Mouse (Mus musculus): ENCODE results near the gene Fzd7.
"Not testable (repeated sequence)": the region's sequence is repeated elsewhere in the genome, so short reads cannot be mapped to it uniquely, and the experiment has no call there.

Gene Fzd7

DNA sequence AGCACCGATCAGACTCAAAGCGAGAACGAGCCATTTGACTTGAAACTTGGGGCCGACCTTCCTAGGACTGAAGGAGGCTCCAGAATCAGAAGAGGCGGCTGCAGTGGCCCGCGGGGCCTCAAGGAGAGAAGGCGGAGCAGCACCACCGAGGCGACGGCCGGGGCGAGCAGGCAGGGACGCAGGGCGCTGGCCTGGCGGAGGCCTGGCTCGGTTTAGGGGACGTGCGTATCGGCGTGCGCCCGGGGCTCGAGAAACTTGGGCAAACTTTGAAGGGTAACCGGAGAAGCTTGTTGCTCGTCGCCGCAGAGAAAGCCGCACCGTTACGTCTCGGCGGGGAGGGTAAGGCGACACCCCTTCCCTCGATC is at the start of gene Fzd7:
Fzd7 (plus strand) TSS at position 94 of the 365 bp plus-strand sequence.
- DNase-seq: no peak

DNA sequence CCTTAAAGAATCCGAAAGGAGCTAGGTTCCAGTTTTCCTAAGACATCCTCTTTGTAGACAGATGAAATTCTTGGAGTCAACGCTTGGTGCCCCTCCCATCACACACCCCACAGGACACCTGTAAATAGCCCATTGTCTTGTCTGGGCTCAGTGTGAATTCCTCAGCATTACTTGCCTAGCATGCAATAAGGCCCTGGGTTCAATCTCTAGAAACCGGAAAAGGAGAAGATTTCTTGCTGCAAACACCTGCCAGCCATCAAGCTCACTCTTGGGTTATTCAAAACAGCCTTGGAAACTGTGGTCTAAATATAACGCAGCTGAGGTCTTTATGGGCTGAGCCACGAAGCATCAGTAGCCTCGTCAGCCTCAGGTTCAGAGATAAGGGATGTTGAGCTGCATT is 48.9 kb upstream of the Fzd7 start:
- no peak for DNase-seq

GRCm38 (mm10) chr1:59434071-59434470 is 48.2 kb upstream of the Fzd7 start:
- peak; percentile 98 for DNase-seq

DNA sequence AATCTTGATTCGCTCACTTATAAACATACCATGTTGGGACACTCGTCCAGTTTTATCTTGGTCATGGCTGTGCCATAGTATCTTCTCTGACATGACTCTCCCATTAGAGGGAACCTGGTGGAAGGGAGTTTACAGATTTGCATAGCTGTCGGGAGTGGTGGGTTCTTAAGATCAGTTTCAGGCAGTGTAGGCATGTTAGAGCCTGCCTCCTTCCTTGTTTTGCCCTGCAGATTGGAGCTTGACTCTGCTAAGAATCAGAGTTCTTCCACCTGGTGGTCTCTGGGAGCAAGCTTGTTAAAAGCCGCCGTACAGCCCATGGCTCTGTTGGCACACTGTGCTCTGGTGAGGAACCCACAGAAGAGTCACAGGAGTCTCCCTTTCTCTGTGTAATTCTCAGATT is 47.0 kb upstream of the Fzd7 start:
- DNase-seq: no peak

- no peak for DNase-seq
These were observed 45.9 kb upstream of the Fzd7 start for GRCm38 (mm10) chr1:59436321-59436720.

DNA sequence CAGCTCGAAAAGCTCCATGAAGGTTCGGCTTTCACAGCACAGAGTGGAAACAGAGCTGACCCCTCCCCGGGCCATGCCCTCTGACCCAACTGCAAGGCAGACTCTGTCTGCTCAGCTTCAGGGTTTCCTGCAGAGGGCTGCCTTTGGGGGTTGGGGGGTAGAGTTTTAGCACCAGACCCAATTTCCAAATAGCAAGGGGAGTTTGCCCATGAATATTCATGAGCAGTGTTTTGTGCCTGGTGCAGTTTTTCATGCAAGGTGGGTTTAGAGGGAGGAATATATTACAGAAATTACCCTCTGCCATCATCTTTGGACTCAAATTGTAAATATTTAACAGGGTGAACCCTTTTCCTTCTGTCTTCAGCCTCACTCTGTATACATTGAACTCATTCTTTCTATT is 44.3 kb upstream of the Fzd7 start:
- no peak for DNase-seq

DNA sequence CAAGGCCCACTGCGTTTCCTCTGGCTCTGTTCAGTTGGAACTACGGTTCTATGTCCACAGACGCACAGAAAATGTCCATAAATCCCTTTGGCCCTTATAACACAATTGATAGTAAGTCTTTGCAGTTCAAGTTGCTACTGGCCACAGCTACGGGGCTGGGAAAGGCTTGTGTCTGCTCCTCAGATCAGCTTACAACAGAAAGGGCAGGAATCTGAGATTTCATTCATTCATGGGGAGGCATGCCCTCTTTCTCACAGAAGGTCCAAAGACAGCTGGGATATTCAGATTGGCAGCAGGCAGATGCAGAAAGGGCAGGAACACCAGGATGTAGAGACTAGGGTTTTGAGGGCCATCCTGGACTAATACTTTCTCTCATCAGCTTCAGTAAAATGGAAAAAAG is 43.9 kb upstream of the Fzd7 start:
- no peak for DNase-seq

- no peak for DNase-seq
These were observed 43.0 kb upstream of the Fzd7 start for GRCm38 (mm10) chr1:59439252-59439651.

- no peak for DNase-seq
These were observed 42.3 kb upstream of the Fzd7 start for GRCm38 (mm10) chr1:59439941-59440340.

GRCm38 (mm10) chr1:59442721-59443120 is 39.5 kb upstream of the Fzd7 start:
- not testable (repeated sequence) for DNase-seq

DNA sequence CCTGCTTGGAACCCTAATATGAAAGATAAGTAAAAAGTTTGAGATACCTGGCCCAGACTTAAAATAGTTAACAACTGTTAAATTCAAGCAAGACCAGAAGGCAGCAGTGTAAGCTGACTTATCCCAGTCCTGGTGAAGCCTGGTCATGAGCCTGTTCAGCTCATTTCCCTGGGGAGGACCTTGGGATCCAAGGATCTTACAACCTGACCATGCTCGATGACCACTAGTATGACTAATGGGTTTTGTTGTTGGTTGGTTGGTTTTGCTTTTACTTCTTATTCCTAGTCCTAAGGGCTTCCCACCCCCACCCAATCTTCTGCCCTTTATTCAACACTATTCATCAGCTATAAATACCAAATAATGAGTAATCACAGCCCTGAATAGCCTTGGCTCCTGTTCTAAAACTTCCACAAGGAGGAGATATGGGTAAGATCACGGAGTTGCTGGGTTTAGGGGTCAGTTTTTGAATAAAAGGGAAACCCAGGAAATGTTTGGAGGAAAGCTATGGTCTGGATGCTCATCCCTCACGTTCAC is 38.0 kb upstream of the Fzd7 start:
- DNase-seq: no peak

- no peak for DNase-seq
These were observed 37.0 kb upstream of the Fzd7 start for GRCm38 (mm10) chr1:59445242-59445641.

DNA sequence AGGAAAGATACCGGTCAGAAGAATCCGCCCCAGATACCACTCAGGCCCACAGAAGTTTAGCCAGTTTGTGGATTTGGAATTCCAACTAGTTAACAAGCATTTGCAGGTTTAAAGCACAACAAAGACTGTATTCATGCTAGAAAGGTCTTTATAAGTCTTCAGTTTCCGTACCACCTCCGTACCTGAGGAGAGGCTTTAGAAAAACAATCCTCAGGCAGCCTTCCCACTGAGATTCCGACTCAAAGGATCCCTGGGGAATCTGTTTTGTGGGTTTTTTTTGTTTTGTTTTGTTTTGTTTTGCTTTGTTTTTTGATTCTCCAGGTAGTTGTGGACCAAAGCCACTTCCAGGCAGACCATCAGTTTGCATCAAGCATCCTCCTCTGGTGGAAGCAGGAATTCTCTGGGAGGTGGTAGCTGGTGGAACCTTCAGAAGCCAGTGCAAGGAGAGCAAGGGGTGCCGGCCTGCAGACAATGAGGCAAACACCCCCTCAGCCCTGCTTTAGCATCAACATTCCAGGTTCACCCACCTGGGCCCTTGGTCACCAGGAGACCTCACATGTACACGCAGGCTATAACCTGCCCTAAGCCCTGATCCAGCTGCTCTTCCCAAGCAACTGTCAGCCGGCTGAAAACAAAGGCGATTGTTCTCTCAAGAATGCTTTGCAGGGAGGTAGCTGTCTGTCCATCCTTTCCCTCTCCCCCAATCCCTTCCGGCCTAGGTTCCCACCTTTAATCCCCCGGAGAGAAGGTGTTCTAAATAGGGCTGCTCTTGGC is 33.5 kb upstream of the Fzd7 start:
- DNase-seq: no peak

GRCm38 (mm10) chr1:59449423-59449822 is 32.8 kb upstream of the Fzd7 start:
- no peak for DNase-seq

DNA sequence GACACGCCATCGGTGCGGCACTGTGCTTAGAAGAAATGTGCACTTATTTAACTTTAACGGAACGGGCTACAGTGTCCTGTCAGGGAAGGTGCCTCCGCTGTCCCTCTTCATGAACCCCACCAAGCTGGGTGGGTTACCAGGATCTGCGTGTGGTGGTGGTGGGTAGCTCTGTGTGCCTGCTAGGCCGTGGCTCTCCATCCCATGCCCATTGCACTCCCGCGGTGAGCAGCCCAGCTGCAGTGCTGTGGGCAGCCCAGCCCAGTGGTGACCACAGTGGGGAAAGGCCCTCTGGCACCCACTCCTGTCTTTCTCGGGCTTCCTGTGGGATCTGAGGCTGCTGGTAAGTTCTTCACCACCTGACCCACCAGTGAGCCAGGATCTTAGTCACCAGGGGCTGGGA is 31.3 kb upstream of the Fzd7 start:
- DNase-seq: no peak

- no peak for DNase-seq
These were observed 30.6 kb upstream of the Fzd7 start for GRCm38 (mm10) chr1:59451584-59451983.

DNA sequence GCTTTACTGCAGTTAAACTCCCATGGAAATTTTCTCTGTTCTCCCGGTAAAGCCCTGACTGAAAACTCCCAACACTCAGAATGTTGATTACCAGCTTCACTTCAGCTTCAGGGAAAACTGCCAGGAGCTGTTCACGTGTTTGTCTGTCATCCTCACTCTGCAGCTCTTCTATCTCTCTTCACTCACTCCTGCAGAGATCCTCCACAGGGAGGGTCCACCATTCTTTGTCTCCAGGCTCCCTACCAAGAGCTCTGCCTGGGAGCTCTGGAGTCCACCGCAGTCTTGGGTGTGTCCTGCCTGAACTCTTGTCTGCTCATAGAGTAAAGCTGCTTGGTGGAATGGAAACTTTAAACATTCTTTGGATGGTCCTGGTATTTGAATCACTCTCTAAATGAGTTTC is 25.4 kb upstream of the Fzd7 start:
- no peak for DNase-seq

- DNase-seq: peak; percentile 95
These were observed 24.4 kb upstream of the Fzd7 start for GRCm38 (mm10) chr1:59457873-59458272.

GRCm38 (mm10) chr1:59458886-59459285 is 23.3 kb upstream of the Fzd7 start:
- DNase-seq: peak; percentile 96

DNA sequence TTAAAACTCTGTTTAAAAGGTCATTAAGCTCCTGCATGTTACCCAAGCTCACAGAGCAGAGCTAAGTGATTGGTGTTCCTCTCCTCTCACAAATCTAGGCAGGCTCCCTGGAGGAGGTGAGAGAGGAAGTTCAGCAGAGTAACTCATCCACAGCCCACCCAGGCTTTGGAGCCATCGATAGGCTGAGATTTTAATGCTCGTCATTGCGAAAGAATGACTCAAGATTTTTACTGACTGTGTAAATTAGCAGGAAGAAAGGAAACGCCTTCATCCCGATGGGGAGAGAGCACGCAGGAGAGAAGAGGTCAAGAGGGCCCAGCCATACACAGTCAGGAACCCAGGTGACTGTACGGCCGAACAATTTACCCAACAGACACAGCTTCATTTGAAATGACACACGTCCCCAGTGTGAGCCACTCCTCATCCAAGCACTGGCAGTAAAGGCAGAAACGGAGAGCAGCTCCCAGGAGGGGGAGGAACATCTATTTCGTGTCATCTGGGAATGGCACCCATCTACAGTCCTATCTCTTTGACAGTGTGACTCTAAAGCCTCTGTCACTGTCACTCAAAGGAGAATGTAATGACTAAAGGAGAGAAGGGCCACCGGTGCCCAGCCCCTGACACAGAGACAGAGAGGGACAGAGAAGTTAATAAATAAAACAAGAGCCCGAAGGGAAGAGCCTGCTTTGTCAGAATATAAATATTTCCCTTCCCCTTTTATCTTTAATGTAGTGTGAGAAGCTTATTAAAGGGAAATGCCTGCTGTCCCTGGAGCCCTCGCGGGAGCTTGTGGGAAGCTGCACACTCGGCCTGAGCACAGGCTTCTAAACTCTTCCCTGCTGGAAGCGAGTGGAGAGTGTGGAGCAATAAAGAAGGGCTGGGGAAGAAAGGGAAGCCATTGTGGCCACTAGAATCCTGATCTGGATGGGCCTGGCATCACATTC is 17.3 kb upstream of the Fzd7 start:
- DNase-seq: no peak

GRCm38 (mm10) chr1:59465640-59466008 is 16.6 kb upstream of the Fzd7 start:
- no peak for DNase-seq

- no peak for DNase-seq
These were observed 13.1 kb upstream of the Fzd7 start for GRCm38 (mm10) chr1:59469170-59469569.

GRCm38 (mm10) chr1:59470766-59471165 is 11.5 kb upstream of the Fzd7 start:
- no peak for DNase-seq

All from heart, adult 11 months (tissue).